Mouse (Mus musculus): ENCODE results near the gene Olfr1093. TPM values are rescaled to one million over a fixed set of nuclear protein-coding genes. Genes with fewer than 3 reads are reported as not detected.

The Olfr1093 gene
- not detected for polyA plus RNA-seq (2014; fragmentation: Illumina TruSeq; extraction: RNeasy Lipid Tissue Mini Kit (QIAGEN cat#74804); ENCODE audit: low read depth, low replicate concordance)

DNA sequence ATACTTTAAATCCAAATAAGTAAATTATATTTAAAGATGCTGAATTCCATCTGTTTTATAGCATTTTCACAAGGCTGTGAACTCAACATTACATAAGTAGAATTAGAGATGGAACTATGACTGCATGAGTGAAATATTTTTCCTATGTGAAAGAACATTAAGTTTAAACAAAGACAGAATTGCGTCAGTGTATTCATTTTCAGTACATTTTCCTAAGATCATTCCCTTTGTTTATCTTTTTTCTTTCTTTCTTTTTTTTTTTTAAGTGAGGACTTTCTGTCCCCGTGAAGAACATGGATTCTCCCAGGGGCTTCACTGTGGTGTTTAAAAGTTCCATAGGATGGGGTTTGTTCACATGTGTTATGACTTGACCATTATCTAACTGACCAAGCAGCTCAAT, at the start of gene Olfr1093:
Gene Olfr1093 (plus strand): TSS at position 301 of the 400 bp plus-strand sequence.

GRCm38 (mm10) chr2:86733601-86734000, 48.7 kb upstream of the Olfr1093 start, which contains the start of gene Olfr1089:
Olfr1089 (minus strand) TSS chr2:86733701.

DNA sequence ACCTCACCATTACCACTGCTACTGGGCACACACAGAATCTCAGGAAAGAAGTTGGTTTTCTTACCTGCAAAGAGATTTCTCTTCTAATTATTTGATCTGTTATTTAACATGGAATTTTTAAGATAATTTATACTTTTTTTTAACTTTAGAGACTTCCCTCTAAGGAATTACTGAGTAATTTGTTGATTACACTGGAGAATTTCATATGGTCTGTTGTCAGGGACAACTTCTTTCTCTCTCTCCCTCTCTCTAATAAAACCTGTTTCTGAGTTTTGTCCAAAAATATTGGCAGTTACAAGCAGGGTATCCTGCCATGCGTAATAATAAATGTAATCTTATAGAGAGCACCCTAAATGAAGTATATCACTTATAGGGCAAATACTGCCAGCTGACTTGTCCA, 23.4 kb upstream of the Olfr1093 start, which contains the start of gene Olfr1090:
Gene Olfr1090 (minus strand): TSS at position 101 of the 400 bp plus-strand sequence.

GRCm38 (mm10) chr2:86809918-86810317, 27.6 kb downstream of the Olfr1093 start, which contains the start of gene Olfr141:
Olfr141 (minus strand) TSS chr2:86810018.

DNA sequence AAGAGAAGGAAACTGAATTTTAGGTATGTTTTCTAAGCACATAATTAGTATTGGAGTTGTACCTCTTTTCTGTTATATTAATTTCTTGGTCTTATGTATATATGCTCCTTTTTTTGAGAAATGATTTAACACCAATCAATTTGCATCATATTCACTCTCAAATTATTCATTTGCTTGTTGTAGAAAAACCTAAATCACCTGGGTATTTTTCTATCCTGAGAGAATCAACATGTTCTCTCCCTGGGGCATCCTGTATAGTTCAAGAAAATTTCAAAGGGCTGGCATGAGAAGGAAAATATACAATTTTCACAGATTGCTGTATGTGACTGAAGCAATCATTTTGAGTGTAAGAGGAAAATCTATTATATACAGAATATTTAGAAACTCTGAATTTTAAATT, 42.1 kb downstream of the Olfr1093 start, which contains the start of gene Olfr1094:
Gene Olfr1094 (plus strand): TSS at position 301 of the 400 bp plus-strand sequence.

Other genes with a start within 250 kb of the Olfr1093 start
- not detected for gene Olfr1079, start 240.0 kb upstream of the Olfr1093 start, polyA plus RNA-seq (2014; fragmentation: Illumina TruSeq; extraction: RNeasy Lipid Tissue Mini Kit (QIAGEN cat#74804); ENCODE audit: low read depth, low replicate concordance)
- not detected for gene Olfr1080, start 224.2 kb upstream of the Olfr1093 start, polyA plus RNA-seq (2014; fragmentation: Illumina TruSeq; extraction: RNeasy Lipid Tissue Mini Kit (QIAGEN cat#74804); ENCODE audit: low read depth, low replicate concordance)
- gene Olfr1082, start 183.5 kb upstream of the Olfr1093 start, polyA plus RNA-seq (2014; fragmentation: Illumina TruSeq; extraction: RNeasy Lipid Tissue Mini Kit (QIAGEN cat#74804); ENCODE audit: low read depth, low replicate concordance) = not detected
- gene Olfr1084, start 142.8 kb upstream of the Olfr1093 start, polyA plus RNA-seq (2014; fragmentation: Illumina TruSeq; extraction: RNeasy Lipid Tissue Mini Kit (QIAGEN cat#74804); ENCODE audit: low read depth, low replicate concordance) = not detected
- gene Olfr1085, start 120.5 kb upstream of the Olfr1093 start, polyA plus RNA-seq (2014; fragmentation: Illumina TruSeq; extraction: RNeasy Lipid Tissue Mini Kit (QIAGEN cat#74804); ENCODE audit: low read depth, low replicate concordance) = not detected
- not detected for gene Olfr1086, start 102.4 kb upstream of the Olfr1093 start, polyA plus RNA-seq (2014; fragmentation: Illumina TruSeq; extraction: RNeasy Lipid Tissue Mini Kit (QIAGEN cat#74804); ENCODE audit: low read depth, low replicate concordance)
- gene Olfr1087, start 84.1 kb upstream of the Olfr1093 start, polyA plus RNA-seq (2014; fragmentation: Illumina TruSeq; extraction: RNeasy Lipid Tissue Mini Kit (QIAGEN cat#74804); ENCODE audit: low read depth, low replicate concordance) = not detected
- gene Olfr1089, start 48.8 kb upstream of the Olfr1093 start, polyA plus RNA-seq (2014; fragmentation: Illumina TruSeq; extraction: RNeasy Lipid Tissue Mini Kit (QIAGEN cat#74804); ENCODE audit: low read depth, low replicate concordance) = not detected
- not detected for gene Olfr1090, start 23.5 kb upstream of the Olfr1093 start, polyA plus RNA-seq (2014; fragmentation: Illumina TruSeq; extraction: RNeasy Lipid Tissue Mini Kit (QIAGEN cat#74804); ENCODE audit: low read depth, low replicate concordance)
- gene Olfr141, start 27.5 kb downstream of the Olfr1093 start, polyA plus RNA-seq (2014; fragmentation: Illumina TruSeq; extraction: RNeasy Lipid Tissue Mini Kit (QIAGEN cat#74804); ENCODE audit: low read depth, low replicate concordance) = not detected
- gene Olfr1094, start 42.2 kb downstream of the Olfr1093 start, polyA plus RNA-seq (2014; fragmentation: Illumina TruSeq; extraction: RNeasy Lipid Tissue Mini Kit (QIAGEN cat#74804); ENCODE audit: low read depth, low replicate concordance) = not detected
- not detected for gene Olfr1095, start 69.2 kb downstream of the Olfr1093 start, polyA plus RNA-seq (2014; fragmentation: Illumina TruSeq; extraction: RNeasy Lipid Tissue Mini Kit (QIAGEN cat#74804); ENCODE audit: low read depth, low replicate concordance)
- not detected for gene Gm13723, start 92.3 kb downstream of the Olfr1093 start, polyA plus RNA-seq (2014; fragmentation: Illumina TruSeq; extraction: RNeasy Lipid Tissue Mini Kit (QIAGEN cat#74804); ENCODE audit: low read depth, low replicate concordance)
- gene Olfr1097, start 109.7 kb downstream of the Olfr1093 start, polyA plus RNA-seq (2014; fragmentation: Illumina TruSeq; extraction: RNeasy Lipid Tissue Mini Kit (QIAGEN cat#74804); ENCODE audit: low read depth, low replicate concordance) = not detected
- not detected for gene Olfr1098, start 142.1 kb downstream of the Olfr1093 start, polyA plus RNA-seq (2014; fragmentation: Illumina TruSeq; extraction: RNeasy Lipid Tissue Mini Kit (QIAGEN cat#74804); ENCODE audit: low read depth, low replicate concordance)
- not detected for gene Olfr1099, start 178.2 kb downstream of the Olfr1093 start, polyA plus RNA-seq (2014; fragmentation: Illumina TruSeq; extraction: RNeasy Lipid Tissue Mini Kit (QIAGEN cat#74804); ENCODE audit: low read depth, low replicate concordance)
- gene Olfr1100, start 197.5 kb downstream of the Olfr1093 start, polyA plus RNA-seq (2014; fragmentation: Illumina TruSeq; extraction: RNeasy Lipid Tissue Mini Kit (QIAGEN cat#74804); ENCODE audit: low read depth, low replicate concordance) = not detected
- not detected for gene Olfr1101, start 208.7 kb downstream of the Olfr1093 start, polyA plus RNA-seq (2014; fragmentation: Illumina TruSeq; extraction: RNeasy Lipid Tissue Mini Kit (QIAGEN cat#74804); ENCODE audit: low read depth, low replicate concordance)
- gene Olfr1102, start 215.9 kb downstream of the Olfr1093 start, polyA plus RNA-seq (2014; fragmentation: Illumina TruSeq; extraction: RNeasy Lipid Tissue Mini Kit (QIAGEN cat#74804); ENCODE audit: low read depth, low replicate concordance) = not detected
- gene Olfr1104, start 244.6 kb downstream of the Olfr1093 start, polyA plus RNA-seq (2014; fragmentation: Illumina TruSeq; extraction: RNeasy Lipid Tissue Mini Kit (QIAGEN cat#74804); ENCODE audit: low read depth, low replicate concordance) = not detected